Mouse (Mus musculus) lung, adult 2 months (tissue): ENCODE results near the gene Cep89. TPM values are rescaled to one million over a fixed set of nuclear protein-coding genes. Genes with fewer than 3 reads are reported as not detected.

Experiments used
- DNase-seq: peaks from one replicate; pipeline ENCODE4 v3.0.0; 2022
- H3K4me1 ChIP-seq: fragments of 200-500 bp; 2 replicates; pipeline ENCODE4 v1.6.1; 2011; ENCODE audit warnings: low read length; ENCODE audit not compliant: control insufficient read depth, insufficient read depth
- H3K4me3 ChIP-seq: fragments of 200-500 bp; replicated peaks from 2 replicates; pipeline ENCODE3; 2011; ENCODE audit warnings: low read depth, mild to moderate bottlenecking, control low read depth, low read length; ENCODE audit errors: extremely low read depth
- CTCF ChIP-seq: fragments of 200-500 bp; IDR thresholded peaks from 2 replicates; pipeline ENCODE4 v1.5.1; 2011; ENCODE audit warnings: mild to moderate bottlenecking, low read length, control low read depth; ENCODE audit not compliant: insufficient read depth
- POLR2A ChIP-seq: fragments of 200-500 bp; IDR thresholded peaks from 2 replicates; pipeline ENCODE4 v1.6.1; 2011; ENCODE audit warnings: low read depth, mild to moderate bottlenecking, control low read depth, low read length, borderline replicate concordance; ENCODE audit errors: extremely low read depth
- WGBS: fragments of 180-500 bp; shearing (Covaris S2); methylation state at CpG from one replicate; pipeline ENCODE4 v1.1.7; 2018; 5-methylcytosine and 5-hydroxymethylcytosine counted together
- polyA plus RNA-seq: library from polyadenylated mRNA; depleted of rRNA; stranded (reverse); fragments of >200 nt; gene quantifications from 2 replicates; pipeline ENCODE4 v1.2.3, GENCODE M21; 2012

Gene Cep89
- polyA plus RNA-seq, 1 experiment, result 15.6 TPM

- TF ChIP-seq CTCF (no peak), POLR2A (no peak)
- DNase-seq, result no peak
- WGBS, result 76% methylated on average over 16 of the region's 16 CpGs
- peaks cover 6% of the 10 kb centered on the region; the same call in 1 of the 2 replicates for H3K4me1 ChIP-seq
- H3K4me3 ChIP-seq, result no peak overlapping the region
Observed at GRCm38 (mm10) chr7:35381861-35382260, 15.0 kb upstream of the Cep89 start.

DNA sequence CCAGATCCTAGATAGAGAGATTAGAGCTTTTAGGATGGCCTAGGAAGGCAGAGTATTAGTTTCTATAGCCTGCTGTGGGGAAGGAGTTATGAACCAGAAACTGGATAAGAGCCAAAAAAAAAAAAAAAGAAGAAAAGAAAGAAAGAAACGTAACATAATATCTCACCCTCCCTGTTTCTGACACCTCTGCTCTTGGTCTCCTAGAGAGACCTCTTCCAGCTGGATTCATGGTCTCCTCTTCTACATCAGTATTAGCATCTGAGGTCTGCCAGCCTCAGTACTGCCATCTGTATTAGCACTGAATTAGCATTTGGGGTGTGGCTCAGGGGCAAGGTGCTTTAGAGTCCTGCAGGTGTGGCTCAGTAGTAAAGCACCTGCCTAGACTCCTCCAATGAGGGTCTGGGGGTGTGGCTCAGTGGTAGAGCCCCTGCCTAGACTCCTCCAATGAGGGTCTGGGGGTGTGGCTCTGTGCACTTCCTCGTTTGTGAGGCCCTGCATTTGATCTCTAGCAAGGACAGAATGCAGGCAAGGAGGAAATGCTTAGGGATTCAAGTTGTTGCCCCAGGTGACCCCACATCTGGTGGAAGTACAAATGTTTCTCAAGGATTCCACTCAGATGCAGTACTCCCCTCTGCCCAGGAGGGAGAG lies 14.0 kb upstream of the Cep89 start:
- WGBS, result 51% methylated on average over 2 of the region's 2 CpGs
- TF ChIP-seq CTCF, result no peak
- no peak for TF ChIP-seq POLR2A
- Histone ChIP-seq H3K4me3 (no peak overlapping the region), H3K4me1 (peaks cover 7% of the 10 kb centered on the region; the same call in 1 of the 2 replicates)
- DNase-seq, result no peak

DNA sequence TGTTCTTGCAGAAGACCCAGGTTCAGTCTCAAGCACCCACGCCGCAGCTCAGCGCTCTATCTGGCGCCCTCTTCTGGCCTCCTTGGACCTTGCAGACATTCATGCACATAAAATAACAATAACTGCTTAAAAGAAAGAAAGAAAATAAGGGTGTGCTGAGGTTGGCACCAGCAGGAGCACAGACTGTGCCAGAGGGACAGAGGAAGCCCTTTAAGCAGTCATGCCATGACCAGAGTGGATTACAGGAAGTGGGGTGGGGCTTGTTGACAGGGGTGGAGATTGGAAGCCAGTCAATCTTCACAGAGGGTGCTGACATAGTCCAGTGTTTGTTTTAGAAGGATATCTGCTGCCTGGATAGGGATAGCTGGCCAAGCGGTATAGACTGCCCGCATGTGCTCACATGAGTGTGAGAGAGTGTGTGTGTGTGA lies 10.3 kb upstream of the Cep89 start:
- Histone ChIP-seq H3K4me1 (peaks cover 7% of the 10 kb centered on the region; the same call in 1 of the 2 replicates), H3K4me3 (no peak overlapping the region)
- 38% methylated on average over 6 of the region's 6 CpGs for WGBS
- TF ChIP-seq CTCF, result peak; percentile 48
- peak; percentile 18; the same call in 1 of the 2 replicates for TF ChIP-seq POLR2A
- DNase-seq, result peak; percentile 57

DNA sequence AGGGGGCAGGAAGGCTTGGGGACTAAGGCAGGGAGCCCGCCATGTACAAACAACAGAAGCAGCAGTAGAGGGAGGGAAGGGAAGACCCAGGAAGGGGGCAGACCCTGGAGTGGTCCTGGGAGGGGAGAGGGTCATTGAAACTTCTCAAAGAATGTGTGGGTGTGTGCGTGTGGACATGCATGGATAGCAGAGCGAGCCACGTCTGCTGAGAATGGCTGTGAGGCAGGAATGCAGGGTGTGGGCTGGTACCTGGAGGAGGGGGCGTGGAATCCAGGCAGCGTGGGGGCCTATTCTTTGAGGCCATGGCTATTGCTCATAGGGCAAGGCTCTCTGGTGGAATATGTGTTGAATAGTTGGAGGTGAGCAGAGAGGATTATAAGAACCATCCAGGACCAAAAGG lies 8.1 kb upstream of the Cep89 start:
- Histone ChIP-seq H3K4me3 (no peak overlapping the region), H3K4me1 (peaks cover 7% of the 10 kb centered on the region; the same call in 1 of the 2 replicates)
- 67% methylated on average over 6 of the region's 6 CpGs for WGBS
- TF ChIP-seq CTCF (no peak), POLR2A (no peak)
- DNase-seq, result no peak

DNA sequence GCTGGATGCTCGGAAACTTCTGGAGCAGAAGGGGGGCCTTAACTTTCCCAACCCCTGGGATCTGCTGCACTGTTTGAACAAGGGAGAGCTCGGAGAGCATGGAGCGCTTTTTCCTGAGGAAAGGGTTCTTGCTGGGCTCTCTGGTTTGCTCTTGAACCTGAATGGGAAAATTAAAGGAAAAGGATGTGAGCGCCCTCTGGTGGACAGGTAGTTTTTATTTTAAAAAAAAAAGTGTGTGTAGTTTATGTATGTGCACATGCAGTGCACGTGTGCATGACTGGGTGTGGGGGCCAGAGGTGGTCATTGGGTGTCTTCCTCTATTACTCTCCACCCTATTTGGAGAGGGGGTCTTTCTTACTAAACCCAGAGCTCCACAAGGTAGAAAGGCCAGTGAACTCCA lies 3.9 kb upstream of the Cep89 start:
- TF ChIP-seq CTCF (no peak), POLR2A (no peak)
- DNase-seq, result peak; percentile 37

GRCm38 (mm10) chr7:35395734-35396456 lies 940 bp upstream of the Cep89 start:
- peaks cover 8% of the 10 kb centered on the region; the same call in 1 of the 2 replicates for H3K4me1 ChIP-seq
- TF ChIP-seq POLR2A (no peak), CTCF (no peak)
- peak; percentile 20 for DNase-seq
- peak overlapping the region; percentile 91 for H3K4me3 ChIP-seq
- 9% methylated on average over 17 of the region's 17 CpGs for WGBS

More for the DNA sequence above, 3.9 kb upstream of the Cep89 start:
- peaks cover 8% of the 10 kb centered on the region; the same call in 1 of the 2 replicates for H3K4me1 ChIP-seq
- WGBS, result 58% methylated on average over 5 of the region's 5 CpGs
- H3K4me3 ChIP-seq, result no peak overlapping the region

- 85% methylated on average over 4 of the region's 4 CpGs for WGBS
Observed at GRCm38 (mm10) chr7:35401169-35401568, 4.3 kb downstream of the Cep89 start.

GRCm38 (mm10) chr7:35415226-35415625 lies 18.4 kb downstream of the Cep89 start:
- 62% methylated on average over 5 of the region's 5 CpGs for WGBS
- Histone ChIP-seq H3K4me3 (no peak overlapping the region), H3K4me1 (no peaks in the 10 kb centered on the region)
- TF ChIP-seq CTCF, result no peak
- TF ChIP-seq POLR2A, result no peak
- no peak for DNase-seq

More at GRCm38 (mm10) chr7:35401169-35401568, 4.3 kb downstream of the Cep89 start:
- Histone ChIP-seq H3K4me1 (peaks cover 6% of the 10 kb centered on the region; the same call in 1 of the 2 replicates), H3K4me3 (no peak overlapping the region)
- TF ChIP-seq CTCF, result no peak
- no peak for TF ChIP-seq POLR2A
- DNase-seq, result no peak

GRCm38 (mm10) chr7:35415801-35416653 lies 19.2 kb downstream of the Cep89 start:
- no peak for TF ChIP-seq POLR2A
- TF ChIP-seq CTCF, result no peak
- DNase-seq, result no peak
- H3K4me1 ChIP-seq, result no peaks in the 10 kb centered on the region
- WGBS, result 77% methylated on average over 9 of the region's 9 CpGs
- H3K4me3 ChIP-seq, result no peak overlapping the region

- H3K4me1 ChIP-seq, result no peaks in the 10 kb centered on the region
- DNase-seq, result no peak
- TF ChIP-seq POLR2A (no peak), CTCF (no peak)
- WGBS, result 82% methylated on average over 5 of the region's 5 CpGs
- no peak overlapping the region for H3K4me3 ChIP-seq
Observed at GRCm38 (mm10) chr7:35416654-35416948, 19.8 kb downstream of the Cep89 start.
